Mouse (Mus musculus): Measurements from ENCODE around the gene Cep97. TPM values are rescaled to one million over a fixed set of nuclear protein-coding genes. Genes with fewer than 3 reads are reported as not detected.
"Not testable (repeated sequence)": the region's sequence is repeated elsewhere in the genome, so short reads cannot be mapped to it uniquely, and the experiment has no call there.

The Cep97 gene
- polyA plus RNA-seq, 1 experiment, result 217 TPM

GRCm38 (mm10) chr16:55950462-55950861, 15.8 kb upstream of the Cep97 start:
- Histone ChIP-seq H3K4me3 (ENCODE audit: insufficient read depth, low read depth, low read length) (no peak overlapping the region), H3K27ac (ENCODE audit: insufficient read depth, low read depth, low read length) (no peak overlapping the region), H3K4me1 (ENCODE audit: control insufficient read depth, insufficient read depth, low read length) (no peaks in the 10 kb centered on the region)
- 74% methylated on average over 3 of the region's 3 CpGs for WGBS
- TF ChIP-seq POLR2A (IDR thresholded peaks at IDR 0.05; ENCODE audit: insufficient read depth, low read depth, low read length), result no peak
- no peak for TF ChIP-seq CTCF (IDR thresholded peaks at IDR 0.05; ENCODE audit: insufficient read depth, low read depth, low read length)

GRCm38 (mm10) chr16:55948963-55949362, 14.3 kb upstream of the Cep97 start:
- H3K4me3 ChIP-seq (ENCODE audit: insufficient read depth, low read depth, low read length), result no peak overlapping the region
- 66% methylated on average over 7 of the region's 7 CpGs for WGBS
- no peak overlapping the region for H3K27ac ChIP-seq (ENCODE audit: insufficient read depth, low read depth, low read length)
- TF ChIP-seq POLR2A (IDR thresholded peaks at IDR 0.05; ENCODE audit: insufficient read depth, low read depth, low read length) (no peak), CTCF (IDR thresholded peaks at IDR 0.05; ENCODE audit: insufficient read depth, low read depth, low read length) (no peak)
- no peaks in the 10 kb centered on the region for H3K4me1 ChIP-seq (ENCODE audit: control insufficient read depth, insufficient read depth, low read length)

- not testable (repeated sequence) for H3K4me3 ChIP-seq (ENCODE audit: insufficient read depth, low read depth, low read length); H3K27ac ChIP-seq (ENCODE audit: insufficient read depth, low read depth, low read length); H3K4me1 ChIP-seq (ENCODE audit: control insufficient read depth, insufficient read depth, low read length)
- 83% methylated on average over 2 of the region's 2 CpGs for WGBS
Observed at GRCm38 (mm10) chr16:55947876-55948410, 13.3 kb upstream of the Cep97 start.

- TF ChIP-seq CTCF (IDR thresholded peaks at IDR 0.05; ENCODE audit: insufficient read depth, low read depth, low read length) (no peak), POLR2A (IDR thresholded peaks at IDR 0.05; ENCODE audit: insufficient read depth, low read depth, low read length) (no peak)
- H3K4me1 ChIP-seq (ENCODE audit: control insufficient read depth, insufficient read depth, low read length), result no peaks in the 10 kb centered on the region
- WGBS, result 69% methylated on average over 3 of the region's 3 CpGs
Observed at GRCm38 (mm10) chr16:55947266-55947665, 12.6 kb upstream of the Cep97 start.

GRCm38 (mm10) chr16:55940781-55941180, 6.1 kb upstream of the Cep97 start:
- 97% methylated on average over 4 of the region's 4 CpGs for WGBS
- Histone ChIP-seq H3K4me3 (ENCODE audit: insufficient read depth, low read depth, low read length) (no peak overlapping the region), H3K4me1 (ENCODE audit: control insufficient read depth, insufficient read depth, low read length) (no peaks in the 10 kb centered on the region), H3K27ac (ENCODE audit: insufficient read depth, low read depth, low read length) (no peak overlapping the region)
- TF ChIP-seq CTCF (IDR thresholded peaks at IDR 0.05; ENCODE audit: insufficient read depth, low read depth, low read length) (no peak), POLR2A (IDR thresholded peaks at IDR 0.05; ENCODE audit: insufficient read depth, low read depth, low read length) (no peak)

More at GRCm38 (mm10) chr16:55947266-55947665, 12.6 kb upstream of the Cep97 start:
- no peak overlapping the region for H3K27ac ChIP-seq (ENCODE audit: insufficient read depth, low read depth, low read length)
- H3K4me3 ChIP-seq (ENCODE audit: insufficient read depth, low read depth, low read length), result no peak overlapping the region

DNA sequence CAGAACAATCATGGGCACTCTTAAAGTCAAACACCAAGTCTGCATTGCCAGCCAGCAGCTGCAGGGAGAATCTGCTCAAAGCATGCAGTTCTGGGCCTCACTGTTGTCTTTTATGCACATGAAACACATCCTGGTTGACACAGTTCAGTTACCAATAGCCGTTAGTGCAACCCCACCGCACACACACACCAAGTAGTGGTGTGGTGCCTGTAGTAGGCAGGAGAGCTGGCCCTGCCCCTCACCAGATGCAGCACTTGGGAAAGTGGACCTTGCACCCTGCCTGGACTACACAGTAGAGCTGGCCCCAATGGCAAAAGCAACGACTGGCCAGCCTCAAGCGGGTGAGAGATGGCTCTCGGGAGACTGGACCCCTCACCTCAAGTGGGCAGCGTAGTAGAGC, 5.0 kb upstream of the Cep97 start:
- H3K4me3 ChIP-seq (ENCODE audit: insufficient read depth, low read depth, low read length), result no peak overlapping the region
- WGBS, result 88% methylated on average over 6 of the region's 6 CpGs
- TF ChIP-seq POLR2A (IDR thresholded peaks at IDR 0.05; ENCODE audit: insufficient read depth, low read depth, low read length) (no peak), CTCF (IDR thresholded peaks at IDR 0.05; ENCODE audit: insufficient read depth, low read depth, low read length) (no peak)
- no peak overlapping the region for H3K27ac ChIP-seq (ENCODE audit: insufficient read depth, low read depth, low read length)
- H3K4me1 ChIP-seq (ENCODE audit: control insufficient read depth, insufficient read depth, low read length), result no peaks in the 10 kb centered on the region

- no peak for TF ChIP-seq POLR2A (IDR thresholded peaks at IDR 0.05; ENCODE audit: insufficient read depth, low read depth, low read length)
- no peak for TF ChIP-seq CTCF (IDR thresholded peaks at IDR 0.05; ENCODE audit: insufficient read depth, low read depth, low read length)
- Histone ChIP-seq H3K27ac (ENCODE audit: insufficient read depth, low read depth, low read length) (no peak overlapping the region), H3K4me3 (ENCODE audit: insufficient read depth, low read depth, low read length) (no peak overlapping the region), H3K4me1 (ENCODE audit: control insufficient read depth, insufficient read depth, low read length) (no peaks in the 10 kb centered on the region)
- 81% methylated on average over 4 of the region's 4 CpGs for WGBS
Observed at GRCm38 (mm10) chr16:55938761-55939160, 4.1 kb upstream of the Cep97 start.

DNA sequence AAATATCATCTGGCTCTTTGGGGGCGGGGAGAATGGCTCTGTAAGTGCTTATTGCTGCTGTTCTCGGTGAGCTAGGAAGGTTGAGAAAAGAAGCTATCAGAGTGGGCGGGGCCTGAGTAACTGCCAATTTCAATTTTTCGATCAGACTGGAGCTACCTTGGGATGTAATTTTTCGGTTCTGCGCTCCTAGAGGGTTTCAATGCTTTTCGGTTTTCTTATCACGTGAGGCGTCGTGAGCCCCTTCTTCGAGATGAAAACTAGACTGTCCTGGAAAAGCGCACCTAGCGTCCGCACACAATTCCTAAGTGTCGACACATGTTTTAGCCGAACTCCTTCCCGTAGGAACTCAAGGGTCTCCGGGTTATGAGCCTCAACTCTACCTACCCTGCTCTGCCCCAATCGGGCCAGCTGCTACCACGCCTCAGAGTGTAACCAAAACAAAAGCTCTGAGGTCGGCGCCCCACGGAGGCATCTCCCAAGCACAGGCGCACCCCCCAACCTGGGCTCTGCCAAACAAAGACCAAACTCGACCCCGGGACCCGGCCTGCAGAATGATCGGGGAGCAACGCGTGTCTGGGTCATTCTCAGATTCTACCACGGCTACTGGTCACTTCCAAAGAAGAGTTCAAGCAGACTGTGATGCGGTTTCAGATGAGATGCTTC, 843 bp downstream of the Cep97 start:
- H3K4me3 ChIP-seq (ENCODE audit: insufficient read depth, low read depth, low read length), result peak overlapping the region; percentile 81
- 0% methylated on average over 32 of the region's 32 CpGs for WGBS

DNA sequence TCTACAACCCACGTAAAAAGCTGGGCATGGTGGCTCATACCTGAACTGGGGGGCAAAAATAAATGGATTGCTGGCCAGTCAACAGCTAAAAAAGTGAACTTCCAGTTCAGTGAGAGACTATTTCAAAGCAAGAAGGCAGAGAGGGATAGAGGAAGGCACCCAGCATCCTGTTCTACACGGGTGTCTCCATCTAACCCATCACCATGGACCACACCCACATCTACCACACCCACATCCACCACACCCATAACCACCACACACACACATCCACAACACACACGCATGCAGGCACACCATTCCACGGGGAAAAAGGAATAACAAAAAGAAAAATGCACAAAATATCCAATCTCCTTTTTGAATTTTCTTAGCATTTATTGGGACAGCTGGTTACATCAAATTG, 10.6 kb downstream of the Cep97 start:
- Histone ChIP-seq H3K4me1 (ENCODE audit: control insufficient read depth, insufficient read depth, low read length) (no peaks in the 10 kb centered on the region), H3K4me3 (ENCODE audit: insufficient read depth, low read depth, low read length) (no peak overlapping the region), H3K27ac (ENCODE audit: insufficient read depth, low read depth, low read length) (no peak overlapping the region)
- WGBS, result 92% methylated on average over 4 of the region's 4 CpGs
- TF ChIP-seq CTCF (IDR thresholded peaks at IDR 0.05; ENCODE audit: insufficient read depth, low read depth, low read length) (no peak), POLR2A (IDR thresholded peaks at IDR 0.05; ENCODE audit: insufficient read depth, low read depth, low read length) (no peak)

More for the DNA sequence above, 843 bp downstream of the Cep97 start:
- no peak for TF ChIP-seq POLR2A (IDR thresholded peaks at IDR 0.05; ENCODE audit: insufficient read depth, low read depth, low read length)
- no peak for TF ChIP-seq CTCF (IDR thresholded peaks at IDR 0.05; ENCODE audit: insufficient read depth, low read depth, low read length)
- Histone ChIP-seq H3K27ac (ENCODE audit: insufficient read depth, low read depth, low read length) (peak overlapping the region; percentile 34; the same call in 1 of the 2 replicates), H3K4me1 (ENCODE audit: control insufficient read depth, insufficient read depth, low read length) (no peaks in the 10 kb centered on the region)

Measured in olfactory bulb, adult 2 months (tissue).